Mouse (Mus musculus) small intestine, adult 2 months (tissue): ENCODE data around the gene Tpt1.

ENCODE experiments used
- CTCF ChIP-seq: fragments of 200-500 bp; IDR thresholded peaks from 2 replicates; pipeline ENCODE4 v1.5.1; 2012; ENCODE audit warnings: low read depth, mild to moderate bottlenecking, control low read depth, inconsistent platforms, low read length, moderate library complexity, mixed read lengths; ENCODE audit not compliant: insufficient replicate concordance, insufficient read length; ENCODE audit errors: extremely low read depth
- POLR2A ChIP-seq: fragments of 200-500 bp; IDR thresholded peaks from 2 replicates; pipeline ENCODE4 v1.6.1; 2012; ENCODE audit warnings: low read depth, mild to moderate bottlenecking, control low read depth, inconsistent platforms, low read length, moderate library complexity

GRCm38 (mm10) chr14:75892118-75892517 is 47.2 kb downstream of the Tpt1 start:
- no peak for TF ChIP-seq POLR2A
- TF ChIP-seq CTCF: no peak
